Mouse (Mus musculus): ENCODE data around the gene Zc3hav1. TPM values are rescaled to one million over a fixed set of nuclear protein-coding genes. Genes with fewer than 3 reads are reported as not detected.

Gene Zc3hav1
- polyA plus RNA-seq, 1 experiment from 2014 or later, result 31.3 TPM

GRCm38 (mm10) chr6:38337166-38337705, 17.2 kb downstream of the Zc3hav1 start:
- Histone ChIP-seq H3K4me2 (no peak overlapping the region), H3K4me3 (ENCODE audit: low read depth, low read length) (no peak overlapping the region), H3K4me1 (replicated peaks; ENCODE audit: control insufficient read depth, insufficient read depth, low read length) (peaks cover 23% of the 10 kb centered on the region), H3K9ac (ENCODE audit: low read depth, low read length) (no peak overlapping the region), H3K27ac (ENCODE audit: low read depth, low read length) (no peak overlapping the region), H3K36me3 (ENCODE audit: control insufficient read depth, insufficient read depth, low read length) (peaks cover 42% of the 10 kb centered on the region), H3K9me3 (ENCODE audit: control insufficient read depth, low read length) (no peaks in the 10 kb centered on the region), H3K27me3 (replicated peaks; ENCODE audit: control insufficient read depth, insufficient read depth, low read length) (no peaks in the 10 kb centered on the region)
- no peak for DNase-seq (ENCODE audit: low spot score)
- ATAC-seq (replicated peaks; ENCODE audit: low FRiP score), result no peak
- 86% methylated on average over 4 of the region's 4 CpGs for WGBS

DNA sequence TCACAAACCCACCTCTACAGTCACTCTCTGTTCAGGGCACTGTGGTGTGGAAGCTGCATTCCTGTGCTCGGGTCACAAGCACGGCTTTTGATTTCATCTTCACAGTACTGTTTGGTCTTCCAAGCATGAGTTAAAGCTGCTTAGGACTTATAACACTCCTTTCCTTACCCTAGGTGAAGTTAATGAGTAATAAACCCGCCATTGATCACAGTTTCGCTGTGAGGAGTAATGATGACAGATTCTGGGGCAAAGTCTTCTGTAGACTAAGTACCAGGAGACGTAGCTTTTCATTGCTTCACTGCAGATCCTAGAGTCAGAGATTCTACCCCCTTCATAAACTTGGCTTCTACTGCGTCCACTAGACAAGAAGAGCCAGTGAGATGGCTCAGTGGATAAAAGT, 19.1 kb downstream of the Zc3hav1 start:
- no peak overlapping the region for H3K4me3 ChIP-seq (ENCODE audit: low read depth, low read length)
- no peak overlapping the region for H3K4me2 ChIP-seq
- no peaks in the 10 kb centered on the region for H3K27me3 ChIP-seq (replicated peaks; ENCODE audit: control insufficient read depth, insufficient read depth, low read length)
- ATAC-seq (replicated peaks; ENCODE audit: low FRiP score), result no peak
- peaks cover 50% of the 10 kb centered on the region for H3K36me3 ChIP-seq (ENCODE audit: control insufficient read depth, insufficient read depth, low read length)
- no peaks in the 10 kb centered on the region for H3K9me3 ChIP-seq (ENCODE audit: control insufficient read depth, low read length)
- H3K4me1 ChIP-seq (replicated peaks; ENCODE audit: control insufficient read depth, insufficient read depth, low read length), result peaks cover 12% of the 10 kb centered on the region
- 78% methylated on average over 6 of the region's 6 CpGs for WGBS
- no peak overlapping the region for H3K9ac ChIP-seq (ENCODE audit: low read depth, low read length)
- no peak overlapping the region for H3K27ac ChIP-seq (ENCODE audit: low read depth, low read length)
- DNase-seq (ENCODE audit: low spot score), result no peak

DNA sequence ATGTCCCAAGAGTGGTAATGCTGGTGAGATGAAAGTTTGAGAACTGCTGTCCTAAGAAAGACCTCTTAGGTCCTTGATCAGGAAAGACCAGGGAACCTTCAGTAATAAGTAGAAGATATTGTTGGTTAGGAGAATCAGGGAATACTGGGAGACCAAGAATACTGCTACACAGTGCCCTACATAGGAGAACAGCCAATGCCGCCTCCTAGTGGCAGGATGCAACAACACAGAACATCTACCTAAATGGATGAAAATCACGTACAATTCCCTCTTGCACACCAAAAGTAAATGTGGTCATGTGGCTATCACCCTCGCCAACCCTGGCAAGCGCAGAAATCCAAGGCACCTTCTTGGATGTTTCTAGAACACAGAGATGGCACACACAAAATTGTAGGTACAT, 27.8 kb downstream of the Zc3hav1 start:
- WGBS, result 47% methylated on average over 4 of the region's 4 CpGs
- no peaks in the 10 kb centered on the region for H3K27me3 ChIP-seq (replicated peaks; ENCODE audit: control insufficient read depth, insufficient read depth, low read length)
- H3K4me3 ChIP-seq (ENCODE audit: low read depth, low read length), result no peak overlapping the region
- no peaks in the 10 kb centered on the region for H3K4me1 ChIP-seq (replicated peaks; ENCODE audit: control insufficient read depth, insufficient read depth, low read length)
- ATAC-seq (replicated peaks; ENCODE audit: low FRiP score), result 0 out of 2 replicates have a peak, but pooled peaks have one; percentile 49
- no peak overlapping the region for H3K9ac ChIP-seq (ENCODE audit: low read depth, low read length)
- no peak overlapping the region for H3K4me2 ChIP-seq
- no peak overlapping the region for H3K27ac ChIP-seq (ENCODE audit: low read depth, low read length)
- no peaks in the 10 kb centered on the region; the same call in 1 of the 2 replicates for H3K9me3 ChIP-seq (ENCODE audit: control insufficient read depth, low read length)
- peaks cover 44% of the 10 kb centered on the region for H3K36me3 ChIP-seq (ENCODE audit: control insufficient read depth, insufficient read depth, low read length)
- DNase-seq (ENCODE audit: low spot score), result no peak

GRCm38 (mm10) chr6:38320621-38321020, 33.8 kb downstream of the Zc3hav1 start:
- WGBS, result 80% methylated on average over 9 of the region's 9 CpGs
- Histone ChIP-seq H3K36me3 (ENCODE audit: control insufficient read depth, insufficient read depth, low read length) (peaks cover 61% of the 10 kb centered on the region), H3K4me3 (ENCODE audit: low read depth, low read length) (no peak overlapping the region)

DNA sequence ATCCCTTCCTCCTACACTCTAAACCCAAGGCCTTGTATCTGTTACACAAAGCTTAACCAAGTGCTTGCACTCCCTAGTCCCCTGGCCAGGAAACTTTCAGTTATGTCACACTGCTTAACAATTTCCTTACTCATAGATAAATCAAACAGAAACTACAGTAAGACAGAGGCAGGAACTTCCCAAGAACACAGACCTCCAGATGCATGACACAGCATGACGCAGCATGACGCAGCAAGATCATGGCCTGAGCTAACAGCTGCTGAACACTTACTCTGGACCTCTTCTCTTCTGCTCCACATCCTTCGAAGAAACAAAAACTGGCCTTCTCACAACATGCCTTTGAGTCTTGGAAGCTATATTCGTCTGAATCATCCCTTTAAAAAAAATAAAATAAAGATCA, 38.4 kb downstream of the Zc3hav1 start:
- Histone ChIP-seq H3K9ac (ENCODE audit: low read depth, low read length) (no peak overlapping the region), H3K4me2 (peak overlapping the region; percentile 41), H3K4me3 (ENCODE audit: low read depth, low read length) (no peak overlapping the region), H3K27me3 (replicated peaks; ENCODE audit: control insufficient read depth, insufficient read depth, low read length) (no peaks in the 10 kb centered on the region), H3K27ac (ENCODE audit: low read depth, low read length) (peak overlapping the region; percentile 79), H3K9me3 (ENCODE audit: control insufficient read depth, low read length) (no peaks in the 10 kb centered on the region), H3K4me1 (replicated peaks; ENCODE audit: control insufficient read depth, insufficient read depth, low read length) (no peaks in the 10 kb centered on the region; the same call in 1 of the 2 replicates), H3K36me3 (ENCODE audit: control insufficient read depth, insufficient read depth, low read length) (peaks cover 42% of the 10 kb centered on the region)
- peak; percentile 68 for ATAC-seq (replicated peaks; ENCODE audit: low FRiP score)
- DNase-seq (ENCODE audit: low spot score), result no peak
- WGBS, result 87% methylated on average over 4 of the region's 4 CpGs

More at GRCm38 (mm10) chr6:38320621-38321020, 33.8 kb downstream of the Zc3hav1 start:
- Histone ChIP-seq H3K9me3 (ENCODE audit: control insufficient read depth, low read length) (no peaks in the 10 kb centered on the region; the same call in 1 of the 2 replicates), H3K4me2 (no peak overlapping the region), H3K4me1 (replicated peaks; ENCODE audit: control insufficient read depth, insufficient read depth, low read length) (no peaks in the 10 kb centered on the region; the same call in 1 of the 2 replicates), H3K9ac (ENCODE audit: low read depth, low read length) (no peak overlapping the region), H3K27ac (ENCODE audit: low read depth, low read length) (no peak overlapping the region), H3K27me3 (replicated peaks; ENCODE audit: control insufficient read depth, insufficient read depth, low read length) (no peaks in the 10 kb centered on the region)
- ATAC-seq (replicated peaks; ENCODE audit: low FRiP score) (no peak), DNase-seq (ENCODE audit: low spot score) (no peak)

GRCm38 (mm10) chr6:38309741-38310140, 44.7 kb downstream of the Zc3hav1 start:
- Histone ChIP-seq H3K4me2 (no peak overlapping the region), H3K4me3 (ENCODE audit: low read depth, low read length) (no peak overlapping the region), H3K36me3 (ENCODE audit: control insufficient read depth, insufficient read depth, low read length) (peaks cover 37% of the 10 kb centered on the region), H3K9ac (ENCODE audit: low read depth, low read length) (no peak overlapping the region), H3K27me3 (replicated peaks; ENCODE audit: control insufficient read depth, insufficient read depth, low read length) (no peaks in the 10 kb centered on the region), H3K27ac (ENCODE audit: low read depth, low read length) (no peak overlapping the region), H3K9me3 (ENCODE audit: control insufficient read depth, low read length) (no peaks in the 10 kb centered on the region; the same call in 1 of the 2 replicates), H3K4me1 (replicated peaks; ENCODE audit: control insufficient read depth, insufficient read depth, low read length) (no peaks in the 10 kb centered on the region)
- no peak for DNase-seq (ENCODE audit: low spot score)
- no peak for ATAC-seq (replicated peaks; ENCODE audit: low FRiP score)

DNA sequence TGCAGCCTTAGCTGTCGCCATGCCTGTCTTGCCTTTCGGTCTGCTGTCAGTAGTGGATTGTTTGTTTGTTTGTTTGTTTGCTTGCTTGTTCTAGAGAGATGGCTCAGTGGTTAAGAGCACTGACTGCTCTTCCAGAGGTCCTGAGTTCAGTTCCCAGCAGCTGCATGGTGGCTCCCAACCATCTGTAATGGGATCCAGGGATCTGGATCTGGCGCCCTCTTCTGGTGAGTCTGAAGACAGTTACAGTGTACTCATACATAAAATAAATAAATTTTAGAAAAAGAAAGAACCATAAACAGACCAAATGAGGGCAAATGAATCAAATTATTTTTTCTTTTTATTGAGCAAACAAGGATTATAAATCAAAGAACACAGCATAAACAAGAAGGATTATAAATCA, 49.4 kb downstream of the Zc3hav1 start:
- H3K27me3 ChIP-seq (replicated peaks; ENCODE audit: control insufficient read depth, insufficient read depth, low read length), result no peaks in the 10 kb centered on the region
- 81% methylated on average over 3 of the region's 3 CpGs for WGBS
- H3K9me3 ChIP-seq (ENCODE audit: control insufficient read depth, low read length), result no peaks in the 10 kb centered on the region; the same call in 1 of the 2 replicates
- ATAC-seq (replicated peaks; ENCODE audit: low FRiP score) (no peak), DNase-seq (ENCODE audit: low spot score) (no peak)
- no peak overlapping the region for H3K9ac ChIP-seq (ENCODE audit: low read depth, low read length)
- no peak overlapping the region for H3K27ac ChIP-seq (ENCODE audit: low read depth, low read length)
- H3K4me1 ChIP-seq (replicated peaks; ENCODE audit: control insufficient read depth, insufficient read depth, low read length), result no peaks in the 10 kb centered on the region
- H3K4me3 ChIP-seq (ENCODE audit: low read depth, low read length), result no peak overlapping the region
- peaks cover 30% of the 10 kb centered on the region for H3K36me3 ChIP-seq (ENCODE audit: control insufficient read depth, insufficient read depth, low read length)
- H3K4me2 ChIP-seq, result no peak overlapping the region

- DNase-seq (ENCODE audit: low spot score), result peak; percentile 84
- H3K9ac ChIP-seq (ENCODE audit: low read depth, low read length), result peak within 1 kb of the TSS; percentile 97
- peaks cover 9% of the 10 kb centered on the region for H3K4me1 ChIP-seq (replicated peaks; ENCODE audit: control insufficient read depth, insufficient read depth, low read length)
- peak within 1 kb of the TSS; percentile 95 for H3K27ac ChIP-seq (ENCODE audit: low read depth, low read length)
- H3K4me2 ChIP-seq, result peak within 1 kb of the TSS; percentile 89
- peak within 1 kb of the TSS; percentile 92 for H3K4me3 ChIP-seq (ENCODE audit: low read depth, low read length)
- no peaks in the 10 kb centered on the region for H3K27me3 ChIP-seq (replicated peaks; ENCODE audit: control insufficient read depth, insufficient read depth, low read length)
- peaks cover 12% of the 10 kb centered on the region for H3K36me3 ChIP-seq (ENCODE audit: control insufficient read depth, insufficient read depth, low read length)
- WGBS, result under 1% methylated on average over 65 of the region's 70 CpGs
- ATAC-seq (replicated peaks; ENCODE audit: low FRiP score), result peak; percentile 95
- H3K9me3 ChIP-seq (ENCODE audit: control insufficient read depth, low read length), result no peaks in the 10 kb centered on the region
These were observed 55.5 kb downstream of the Zc3hav1 start, which contains the start of gene Zc3hav1l for GRCm38 (mm10) chr6:38298761-38299401. TSS of gene Zc3hav1l (minus strand) at chr6:38299259.

- Histone ChIP-seq H3K9me3 (ENCODE audit: control insufficient read depth, low read length) (no peaks in the 10 kb centered on the region), H3K36me3 (ENCODE audit: control insufficient read depth, insufficient read depth, low read length) (peaks cover 12% of the 10 kb centered on the region), H3K4me2 (peak overlapping the region; percentile 89), H3K9ac (ENCODE audit: low read depth, low read length) (peak overlapping the region; percentile 97), H3K4me3 (ENCODE audit: low read depth, low read length) (peak overlapping the region; percentile 92), H3K27ac (ENCODE audit: low read depth, low read length) (peak overlapping the region; percentile 95), H3K27me3 (replicated peaks; ENCODE audit: control insufficient read depth, insufficient read depth, low read length) (no peaks in the 10 kb centered on the region), H3K4me1 (replicated peaks; ENCODE audit: control insufficient read depth, insufficient read depth, low read length) (peaks cover 9% of the 10 kb centered on the region)
- 1% methylated on average over 10 of the region's 10 CpGs for WGBS
- no peak for ATAC-seq (replicated peaks; ENCODE audit: low FRiP score)
- peak; percentile 51 for DNase-seq (ENCODE audit: low spot score)
These were observed 56.2 kb downstream of the Zc3hav1 start for GRCm38 (mm10) chr6:38298246-38298635.

Data from liver, embryonic 11.5 days (tissue).